Mouse (Mus musculus): ENCODE data around the gene Pik3cd. TPM values are rescaled to one million over a fixed set of nuclear protein-coding genes. Genes with fewer than 3 reads are reported as not detected.
"Not testable (repeated sequence)": the region's sequence is repeated elsewhere in the genome, so short reads cannot be mapped to it uniquely, and the experiment has no call there.

Pik3cd gene
- polyA plus RNA-seq, 1 experiment from 2014 or later: 15.7 TPM

GRCm38 (mm10) chr4:149614869-149615268 lies 87.5 kb downstream of the Pik3cd start:
- Histone ChIP-seq H3K9me3 (replicated peaks; ENCODE audit: control insufficient read depth, low read length, poor library complexity, severe bottlenecking) (peaks cover 2% of the 10 kb centered on the region; the same call in 1 of the 2 replicates), H3K36me3 (ENCODE audit: control insufficient read depth, insufficient read depth, low read length) (peaks cover 4% of the 10 kb centered on the region; the same call in 1 of the 2 replicates), H3K4me2 (ENCODE audit: low read length) (no peak overlapping the region), H3K27me3 (ENCODE audit: control insufficient read depth, insufficient read depth, low read depth, low read length) (no peaks in the 10 kb centered on the region), H3K4me1 (ENCODE audit: control insufficient read depth, insufficient read depth, low read length) (no peaks in the 10 kb centered on the region), H3K9ac (ENCODE audit: low read depth, low read length) (no peak overlapping the region), H3K4me3 (ENCODE audit: low read depth, low read length) (no peak overlapping the region), H3K27ac (ENCODE audit: low read length) (no peak overlapping the region)
- no peak for ATAC-seq
- WGBS: 98% methylated on average over 3 of the region's 3 CpGs

- WGBS: 65% methylated on average over 6 of the region's 6 CpGs
- H3K9me3 ChIP-seq (replicated peaks; ENCODE audit: control insufficient read depth, low read length, poor library complexity, severe bottlenecking); H3K27ac ChIP-seq (ENCODE audit: low read length); H3K4me1 ChIP-seq (ENCODE audit: control insufficient read depth, insufficient read depth, low read length); H3K9ac ChIP-seq (ENCODE audit: low read depth, low read length); H3K36me3 ChIP-seq (ENCODE audit: control insufficient read depth, insufficient read depth, low read length); ATAC-seq; H3K4me2 ChIP-seq (ENCODE audit: low read length); H3K4me3 ChIP-seq (ENCODE audit: low read depth, low read length); H3K27me3 ChIP-seq (ENCODE audit: control insufficient read depth, insufficient read depth, low read depth, low read length): not testable (repeated sequence)
Measured at GRCm38 (mm10) chr4:149613497-149613896, 88.9 kb downstream of the Pik3cd start.

- WGBS: 50% methylated on average over 10 of the region's 10 CpGs
- H3K4me1 ChIP-seq (ENCODE audit: control insufficient read depth, insufficient read depth, low read length): peaks cover 17% of the 10 kb centered on the region
- no peak overlapping the region for H3K27ac ChIP-seq (ENCODE audit: low read length)
- no peak for ATAC-seq
- H3K27me3 ChIP-seq (ENCODE audit: control insufficient read depth, insufficient read depth, low read depth, low read length): no peaks in the 10 kb centered on the region
- no peak overlapping the region for H3K4me2 ChIP-seq (ENCODE audit: low read length)
- H3K36me3 ChIP-seq (ENCODE audit: control insufficient read depth, insufficient read depth, low read length): peaks cover 4% of the 10 kb centered on the region; the same call in 1 of the 2 replicates
- no peak overlapping the region for H3K9ac ChIP-seq (ENCODE audit: low read depth, low read length)
- H3K9me3 ChIP-seq (replicated peaks; ENCODE audit: control insufficient read depth, low read length, poor library complexity, severe bottlenecking): peaks cover 2% of the 10 kb centered on the region; the same call in 1 of the 2 replicates
- no peak overlapping the region for H3K4me3 ChIP-seq (ENCODE audit: low read depth, low read length)
Measured at GRCm38 (mm10) chr4:149611376-149612044, 90.9 kb downstream of the Pik3cd start.

- no peak overlapping the region for H3K27ac ChIP-seq (ENCODE audit: low read length)
- H3K4me1 ChIP-seq (ENCODE audit: control insufficient read depth, insufficient read depth, low read length): peaks cover 25% of the 10 kb centered on the region
- no peaks in the 10 kb centered on the region for H3K27me3 ChIP-seq (ENCODE audit: control insufficient read depth, insufficient read depth, low read depth, low read length)
- H3K36me3 ChIP-seq (ENCODE audit: control insufficient read depth, insufficient read depth, low read length): no peaks in the 10 kb centered on the region
- no peak overlapping the region for H3K9ac ChIP-seq (ENCODE audit: low read depth, low read length)
- 0 out of 2 replicates have a peak, but pooled peaks cover 2% of the 10 kb centered on the region for H3K9me3 ChIP-seq (replicated peaks; ENCODE audit: control insufficient read depth, low read length, poor library complexity, severe bottlenecking)
- ATAC-seq: peak; percentile 38
- H3K4me3 ChIP-seq (ENCODE audit: low read depth, low read length): no peak overlapping the region
- no peak overlapping the region for H3K4me2 ChIP-seq (ENCODE audit: low read length)
- WGBS: 56% methylated on average over 8 of the region's 8 CpGs
Measured at GRCm38 (mm10) chr4:149609256-149610025, 92.9 kb downstream of the Pik3cd start.

GRCm38 (mm10) chr4:149608309-149608638 lies 94.1 kb downstream of the Pik3cd start:
- Histone ChIP-seq H3K4me3 (ENCODE audit: low read depth, low read length) (no peak overlapping the region), H3K27ac (ENCODE audit: low read length) (no peak overlapping the region), H3K27me3 (ENCODE audit: control insufficient read depth, insufficient read depth, low read depth, low read length) (no peaks in the 10 kb centered on the region), H3K4me1 (ENCODE audit: control insufficient read depth, insufficient read depth, low read length) (peaks cover 25% of the 10 kb centered on the region), H3K9ac (ENCODE audit: low read depth, low read length) (no peak overlapping the region), H3K4me2 (ENCODE audit: low read length) (no peak overlapping the region), H3K9me3 (replicated peaks; ENCODE audit: control insufficient read depth, low read length, poor library complexity, severe bottlenecking) (no peaks in the 10 kb centered on the region), H3K36me3 (ENCODE audit: control insufficient read depth, insufficient read depth, low read length) (no peaks in the 10 kb centered on the region)
- ATAC-seq: no peak
- 91% methylated on average over 6 of the region's 6 CpGs for WGBS

GRCm38 (mm10) chr4:149607591-149608308 lies 94.6 kb downstream of the Pik3cd start:
- no peak for ATAC-seq
- 55% methylated on average over 20 of the region's 20 CpGs for WGBS
- peak overlapping the region; percentile 33; the same call in 1 of the 2 replicates for H3K27ac ChIP-seq (ENCODE audit: low read length)

GRCm38 (mm10) chr4:149606766-149607358 lies 95.5 kb downstream of the Pik3cd start:
- Histone ChIP-seq H3K9me3 (replicated peaks; ENCODE audit: control insufficient read depth, low read length, poor library complexity, severe bottlenecking) (no peaks in the 10 kb centered on the region), H3K36me3 (ENCODE audit: control insufficient read depth, insufficient read depth, low read length) (no peaks in the 10 kb centered on the region), H3K4me3 (ENCODE audit: low read depth, low read length) (no peak overlapping the region), H3K27me3 (ENCODE audit: control insufficient read depth, insufficient read depth, low read depth, low read length) (no peaks in the 10 kb centered on the region), H3K27ac (ENCODE audit: low read length) (peak overlapping the region; percentile 33; the same call in 1 of the 2 replicates), H3K4me2 (ENCODE audit: low read length) (no peak overlapping the region), H3K4me1 (ENCODE audit: control insufficient read depth, insufficient read depth, low read length) (peaks cover 29% of the 10 kb centered on the region), H3K9ac (ENCODE audit: low read depth, low read length) (no peak overlapping the region)
- 35% methylated on average over 15 of the region's 15 CpGs for WGBS
- ATAC-seq: no peak

More at GRCm38 (mm10) chr4:149607591-149608308, 94.6 kb downstream of the Pik3cd start:
- H3K4me1 ChIP-seq (ENCODE audit: control insufficient read depth, insufficient read depth, low read length): peaks cover 25% of the 10 kb centered on the region
- no peak overlapping the region for H3K4me2 ChIP-seq (ENCODE audit: low read length)
- H3K27me3 ChIP-seq (ENCODE audit: control insufficient read depth, insufficient read depth, low read depth, low read length): no peaks in the 10 kb centered on the region
- H3K9ac ChIP-seq (ENCODE audit: low read depth, low read length): no peak overlapping the region
- no peaks in the 10 kb centered on the region for H3K9me3 ChIP-seq (replicated peaks; ENCODE audit: control insufficient read depth, low read length, poor library complexity, severe bottlenecking)
- no peaks in the 10 kb centered on the region for H3K36me3 ChIP-seq (ENCODE audit: control insufficient read depth, insufficient read depth, low read length)
- no peak overlapping the region for H3K4me3 ChIP-seq (ENCODE audit: low read depth, low read length)

GRCm38 (mm10) chr4:149606056-149606455 lies 96.3 kb downstream of the Pik3cd start:
- Histone ChIP-seq H3K4me1 (ENCODE audit: control insufficient read depth, insufficient read depth, low read length) (peaks cover 33% of the 10 kb centered on the region), H3K4me2 (ENCODE audit: low read length) (no peak overlapping the region), H3K4me3 (ENCODE audit: low read depth, low read length) (no peak overlapping the region), H3K9me3 (replicated peaks; ENCODE audit: control insufficient read depth, low read length, poor library complexity, severe bottlenecking) (no peaks in the 10 kb centered on the region), H3K9ac (ENCODE audit: low read depth, low read length) (no peak overlapping the region; the same call in 1 of the 2 replicates), H3K36me3 (ENCODE audit: control insufficient read depth, insufficient read depth, low read length) (no peaks in the 10 kb centered on the region), H3K27ac (ENCODE audit: low read length) (peak overlapping the region; percentile 29; the same call in 1 of the 2 replicates), H3K27me3 (ENCODE audit: control insufficient read depth, insufficient read depth, low read depth, low read length) (no peaks in the 10 kb centered on the region)
- WGBS: 62% methylated on average over 18 of the region's 18 CpGs
- ATAC-seq: no peak

Data from midbrain, embryonic 16.5 days (tissue).